Mouse (Mus musculus) limb, embryonic 15.5 days (tissue): ENCODE results near the gene Nsl1. TPM values are rescaled to one million over a fixed set of nuclear protein-coding genes. Genes with fewer than 3 reads are reported as not detected.
A peak's percentile ranks its signal among the peaks of the same experiment; 100 is the strongest.
"Not testable (repeated sequence)": the region's sequence is repeated elsewhere in the genome, so short reads cannot be mapped to it uniquely, and the experiment has no call there.

ENCODE experiments used
- ATAC-seq: fragments of 200-750 bp; cut with Nextera tagmentation; 2 replicates; pipeline ENCODE4 v1.8.0; 2017; ENCODE audit warnings: low read depth, moderate TSS enrichment; ENCODE audit not compliant: insufficient number of reproducible peaks, low FRiP score, low TSS enrichment
- H3K27ac ChIP-seq: fragments of 300-500 bp; sonication (generic); 2 replicates; pipeline ENCODE4 v1.5.1; 2015; ENCODE audit warnings: moderate library complexity, mild to moderate bottlenecking, inconsistent platforms
- H3K27me3 ChIP-seq: fragments of 300-500 bp; sonication (generic); 2 replicates; pipeline ENCODE4 v1.6.1; 2015; ENCODE audit warnings: inconsistent platforms
- H3K36me3 ChIP-seq: fragments of 300-500 bp; sonication (generic); 2 replicates; pipeline ENCODE4 v1.6.1; 2015; ENCODE audit warnings: inconsistent platforms
- H3K4me1 ChIP-seq: fragments of 300-500 bp; sonication (generic); 2 replicates; pipeline ENCODE4 v1.6.1; 2015; ENCODE audit warnings: inconsistent platforms
- H3K4me2 ChIP-seq: fragments of 300-500 bp; sonication (generic); 2 replicates; pipeline ENCODE4 v1.6.1; 2015; ENCODE audit warnings: mild to moderate bottlenecking, inconsistent platforms
- H3K4me3 ChIP-seq: fragments of 300-500 bp; sonication (generic); 2 replicates; pipeline ENCODE4 v1.5.1; 2015; ENCODE audit warnings: mild to moderate bottlenecking, inconsistent platforms
- H3K9ac ChIP-seq: fragments of 300-500 bp; sonication (generic); 2 replicates; pipeline ENCODE4 v1.6.1; 2015; ENCODE audit warnings: inconsistent platforms
- H3K9me3 ChIP-seq: fragments of 300-500 bp; sonication (generic); 2 replicates; pipeline ENCODE4 v1.6.1; 2016; ENCODE audit warnings: inconsistent platforms
- WGBS: fragments of 180-500 bp; shearing (Covaris S2); methylation state at CpG from one replicate; pipeline ENCODE4 v1.1.7; 2015; 5-methylcytosine and 5-hydroxymethylcytosine counted together
- polyA plus RNA-seq: library from polyadenylated mRNA; unstranded; fragments of >200 nt; fragmentation: Nextera tagmentation; extraction: Ambion mirVana; gene quantifications from 2 replicates; pipeline ENCODE4 v1.2.1, GENCODE M21; 2015

Gene Nsl1
- polyA plus RNA-seq = 16.8 and 19.4 TPM in 2 replicates

GRCm38 (mm10) chr1:191062781-191063485 is at the start of gene Nsl1, which contains the start of gene Tatdn3:
TSS of gene Nsl1 (plus strand) at chr1:191063012.
TSS of gene Tatdn3 (minus strand) at chr1:191062932.
- peak within 1 kb of the TSS; percentile 77 for H3K4me2 ChIP-seq
- peak within 1 kb of the TSS; percentile 51 for H3K27ac ChIP-seq
- no peaks in the 10 kb centered on the region for H3K9me3 ChIP-seq
- peak; percentile 82 for ATAC-seq
- H3K27me3 ChIP-seq = no peaks in the 10 kb centered on the region
- peaks cover 20% of the 10 kb centered on the region; the same call in 1 of the 2 replicates for H3K36me3 ChIP-seq
- peaks cover 16% of the 10 kb centered on the region for H3K4me1 ChIP-seq
- under 1% methylated on average over 56 of the region's 56 CpGs for WGBS
- H3K9ac ChIP-seq = peak within 1 kb of the TSS; percentile 74
- H3K4me3 ChIP-seq = peak within 1 kb of the TSS; percentile 83

GRCm38 (mm10) chr1:191014271-191014670 is 48.5 kb upstream of the Nsl1 start:
- Histone ChIP-seq H3K9me3 (no peaks in the 10 kb centered on the region), H3K27ac (no peak overlapping the region), H3K27me3 (no peaks in the 10 kb centered on the region), H3K4me1 (no peaks in the 10 kb centered on the region), H3K9ac (no peak overlapping the region), H3K4me2 (no peak overlapping the region), H3K4me3 (no peak overlapping the region), H3K36me3 (peaks cover 40% of the 10 kb centered on the region)
- 93% methylated on average over 3 of the region's 3 CpGs for WGBS
- ATAC-seq = no peak

- WGBS = 90% methylated on average over 5 of the region's 5 CpGs
- H3K9ac ChIP-seq = no peak overlapping the region
- no peaks in the 10 kb centered on the region for H3K9me3 ChIP-seq
- no peaks in the 10 kb centered on the region for H3K27me3 ChIP-seq
- no peak for ATAC-seq
- no peak overlapping the region for H3K27ac ChIP-seq
- no peak overlapping the region for H3K4me3 ChIP-seq
- no peak overlapping the region for H3K4me2 ChIP-seq
- peaks cover 2% of the 10 kb centered on the region; the same call in 1 of the 2 replicates for H3K4me1 ChIP-seq
- H3K36me3 ChIP-seq = peaks cover 5% of the 10 kb centered on the region; the same call in 1 of the 2 replicates
These were observed 43.0 kb upstream of the Nsl1 start for GRCm38 (mm10) chr1:191019803-191020202.

- Histone ChIP-seq H3K4me3 (no peak overlapping the region), H3K27ac (no peak overlapping the region), H3K9ac (no peak overlapping the region), H3K27me3 (no peaks in the 10 kb centered on the region), H3K36me3 (0 out of 2 replicates have a peak, but pooled peaks cover 5% of the 10 kb centered on the region), H3K9me3 (no peaks in the 10 kb centered on the region), H3K4me2 (no peak overlapping the region), H3K4me1 (peaks cover 8% of the 10 kb centered on the region)
- ATAC-seq = no peak
- 58% methylated on average over 3 of the region's 3 CpGs for WGBS
These were observed 42.4 kb upstream of the Nsl1 start for GRCm38 (mm10) chr1:191020217-191020924.

- peaks cover 10% of the 10 kb centered on the region for H3K4me1 ChIP-seq
- no peaks in the 10 kb centered on the region for H3K9me3 ChIP-seq
- H3K9ac ChIP-seq = no peak overlapping the region
- no peak overlapping the region for H3K4me3 ChIP-seq
- no peaks in the 10 kb centered on the region for H3K27me3 ChIP-seq
- H3K4me2 ChIP-seq = no peak overlapping the region
- ATAC-seq = no peak
- H3K36me3 ChIP-seq = 0 out of 2 replicates have a peak, but pooled peaks cover 5% of the 10 kb centered on the region
- 40% methylated on average over 7 of the region's 7 CpGs for WGBS
- no peak overlapping the region for H3K27ac ChIP-seq
These were observed 41.8 kb upstream of the Nsl1 start for GRCm38 (mm10) chr1:191021016-191021415.

- Histone ChIP-seq H3K9me3 (no peaks in the 10 kb centered on the region), H3K4me1 (peaks cover 17% of the 10 kb centered on the region), H3K9ac (no peak overlapping the region), H3K36me3 (0 out of 2 replicates have a peak, but pooled peaks cover 5% of the 10 kb centered on the region), H3K27me3 (no peaks in the 10 kb centered on the region), H3K27ac (no peak overlapping the region), H3K4me3 (no peak overlapping the region), H3K4me2 (no peak overlapping the region)
- 64% methylated on average over 2 of the region's 2 CpGs for WGBS
- no peak for ATAC-seq
These were observed 39.7 kb upstream of the Nsl1 start for GRCm38 (mm10) chr1:191023140-191023539.

GRCm38 (mm10) chr1:191023806-191024205 is 39.0 kb upstream of the Nsl1 start:
- not testable (repeated sequence) for H3K27me3 ChIP-seq, H3K4me3 ChIP-seq, H3K9me3 ChIP-seq, H3K27ac ChIP-seq, H3K36me3 ChIP-seq, H3K9ac ChIP-seq, H3K4me2 ChIP-seq, ATAC-seq
- 90% methylated on average over 6 of the region's 6 CpGs for WGBS
- H3K4me1 ChIP-seq = peaks cover 17% of the 10 kb centered on the region

GRCm38 (mm10) chr1:191025016-191026012 is 37.5 kb upstream of the Nsl1 start:
- no peaks in the 10 kb centered on the region for H3K27me3 ChIP-seq
- 0 out of 2 replicates have a peak, but pooled peaks cover 2% of the 10 kb centered on the region for H3K36me3 ChIP-seq
- peak overlapping the region; percentile 77 for H3K9ac ChIP-seq
- H3K27ac ChIP-seq = peak overlapping the region; percentile 75
- WGBS = 3% methylated on average over 60 of the region's 69 CpGs
- peak; percentile 21 for ATAC-seq
- H3K4me1 ChIP-seq = peaks cover 17% of the 10 kb centered on the region
- peak overlapping the region; percentile 83 for H3K4me3 ChIP-seq
- no peaks in the 10 kb centered on the region for H3K9me3 ChIP-seq
- peak overlapping the region; percentile 93 for H3K4me2 ChIP-seq

- ATAC-seq = peak; percentile 99
- Histone ChIP-seq H3K27me3 (no peaks in the 10 kb centered on the region), H3K4me1 (peaks cover 17% of the 10 kb centered on the region), H3K9ac (peak within 1 kb of the TSS; percentile 77), H3K9me3 (no peaks in the 10 kb centered on the region), H3K4me2 (peak within 1 kb of the TSS; percentile 93), H3K27ac (peak within 1 kb of the TSS; percentile 82), H3K4me3 (peak within 1 kb of the TSS; percentile 83), H3K36me3 (0 out of 2 replicates have a peak, but pooled peaks cover 2% of the 10 kb centered on the region)
- WGBS = under 1% methylated on average over 50 of the region's 50 CpGs
These were observed 36.6 kb upstream of the Nsl1 start, which contains the start of gene Flvcr1 for GRCm38 (mm10) chr1:191026021-191026713. TSS of gene Flvcr1 (minus strand) at chr1:191026158.

GRCm38 (mm10) chr1:191030182-191030581 is 32.6 kb upstream of the Nsl1 start:
- ATAC-seq = no peak
- H3K27ac ChIP-seq = no peak overlapping the region

More at GRCm38 (mm10) chr1:191030182-191030581, 32.6 kb upstream of the Nsl1 start:
- H3K4me3 ChIP-seq = no peak overlapping the region
- no peak overlapping the region for H3K4me2 ChIP-seq
- no peaks in the 10 kb centered on the region for H3K9me3 ChIP-seq
- no peak overlapping the region for H3K9ac ChIP-seq
- H3K27me3 ChIP-seq = no peaks in the 10 kb centered on the region
- H3K36me3 ChIP-seq = no peaks in the 10 kb centered on the region
- H3K4me1 ChIP-seq = peaks cover 11% of the 10 kb centered on the region
- WGBS = 66% methylated on average over 10 of the region's 10 CpGs
